Mouse (Mus musculus) ES-E14 (cell line): Measurements from ENCODE around the gene Cyld. TPM values are rescaled to one million over a fixed set of nuclear protein-coding genes. Genes with fewer than 3 reads are reported as not detected.

ENCODE experiments used
- DNase-seq: peaks from one replicate; pipeline ENCODE4 v3.0.0-alpha.2; 2013; ENCODE audit warnings: low read depth, low spot score
- H3K27ac ChIP-seq: 2 replicates; pipeline ENCODE4 v1.5.1; 2012; ENCODE audit warnings: low read depth, mild to moderate bottlenecking, low read length, moderate library complexity, mixed read lengths; ENCODE audit not compliant: poor library complexity, insufficient read depth, severe bottlenecking
- H3K36me3 ChIP-seq: 2 replicates; pipeline ENCODE4 v1.6.1; 2012; ENCODE audit warnings: mild to moderate bottlenecking, low read length, moderate library complexity, mixed read lengths; ENCODE audit not compliant: control insufficient read depth, poor library complexity, insufficient read depth, severe bottlenecking
- H3K4me1 ChIP-seq, 2 experiments: fragments of 150-350 bp in 1 of 2; sonication (generic) in 1 of 2; 2 replicates each; pipeline ENCODE4 v1.6.1; 2012; ENCODE audit warnings: low read length in 2 of 2, mild to moderate bottlenecking in 1 of 2, mixed read lengths in 1 of 2; ENCODE audit not compliant: control insufficient read depth in 2 of 2, insufficient read depth in 2 of 2, poor library complexity in 1 of 2
- H3K4me3 ChIP-seq, 2 experiments: fragments of 150-350 bp in 1 of 2; sonication (generic) in 1 of 2; 2 replicates each; pipeline ENCODE4 v1.5.1; 2012; ENCODE audit warnings: low read length in 2 of 2, low read depth in 1 of 2, mild to moderate bottlenecking in 1 of 2, mixed read lengths in 1 of 2; ENCODE audit not compliant: insufficient read depth in 1 of 2, poor library complexity in 1 of 2, severe bottlenecking in 1 of 2
- H3K9ac ChIP-seq: 2 replicates; pipeline ENCODE4 v1.6.1; 2012; ENCODE audit warnings: low read depth, mild to moderate bottlenecking, low read length, mixed read lengths; ENCODE audit not compliant: poor library complexity, insufficient read depth, severe bottlenecking
- H3K9me3 ChIP-seq: fragments of 150-350 bp; sonication (generic); 2 replicates; pipeline ENCODE4 v1.6.1; 2012; ENCODE audit warnings: low read depth, mild to moderate bottlenecking, low read length; ENCODE audit not compliant: control insufficient read depth, insufficient read depth
- CHD2 ChIP-seq: IDR thresholded peaks from 2 replicates; pipeline ENCODE4 v1.6.1; 2014; ENCODE audit warnings: mild to moderate bottlenecking, low read depth, low read length, inconsistent platforms
- HCFC1 ChIP-seq: IDR thresholded peaks from 2 replicates; pipeline ENCODE4 v1.6.1; 2012; ENCODE audit warnings: low read length, inconsistent platforms, borderline replicate concordance; ENCODE audit not compliant: insufficient read depth
- MAFK ChIP-seq: IDR thresholded peaks from 2 replicates; pipeline ENCODE4 v1.6.1; 2014; ENCODE audit warnings: mild to moderate bottlenecking, low read depth, low read length, inconsistent platforms; ENCODE audit not compliant: insufficient read depth
- ZC3H11A ChIP-seq: IDR thresholded peaks from 2 replicates; pipeline ENCODE4 v1.6.1; 2012; ENCODE audit warnings: low read depth, mild to moderate bottlenecking, inconsistent platforms, low read length, borderline replicate concordance
- ZNF384 ChIP-seq: IDR thresholded peaks from 2 replicates; pipeline ENCODE4 v1.6.1; 2012; ENCODE audit warnings: low read depth, low read length, inconsistent platforms
- in situ Hi-C, 2 experiments: fragments of 600-800 bp; cut with MboI; formaldehyde crosslinking; loops; one replicate each; pipeline ENCODE4 v1.15.1; 2025; ENCODE audit warnings: low sequenced_read_pairs in 2 of 2, inconsistent platforms in 1 of 2; ENCODE audit not compliant: unreplicated experiment in 2 of 2
- total RNA-seq: library from RNA; depleted of rRNA; stranded (reverse); fragments of 300-350 nt; gene quantifications from 2 replicates; pipeline ENCODE4 v1.2.3, GENCODE M21; 2012

Gene Cyld
- total RNA-seq, 1 experiment: 9.1 TPM

GRCm38 (mm10) chr8:88668400-88669086, 28.3 kb upstream of the Cyld start:
- Histone ChIP-seq H3K36me3 (no peaks in the 10 kb centered on the region), H3K9me3 (no peaks in the 10 kb centered on the region), H3K4me3 (no peak overlapping the region), H3K4me1 (no peaks in the 10 kb centered on the region), H3K9ac (no peak overlapping the region), H3K27ac (no peak overlapping the region)
- no peak for TF ChIP-seq ZNF384
- TF ChIP-seq HCFC1: no peak
- no peak for TF ChIP-seq CHD2
- no peak for TF ChIP-seq MAFK
- TF ChIP-seq ZC3H11A: no peak
- in situ Hi-C loops: no loop called here
- DNase-seq: no peak

- no peaks in the 10 kb centered on the region for H3K4me1 ChIP-seq
- H3K36me3 ChIP-seq: no peaks in the 10 kb centered on the region
- no peak overlapping the region for H3K9ac ChIP-seq
- no peak overlapping the region for H3K27ac ChIP-seq
- in situ Hi-C loops: no loop called here
- no peak overlapping the region for H3K4me3 ChIP-seq
- H3K9me3 ChIP-seq: no peaks in the 10 kb centered on the region
- DNase-seq: no peak
- TF ChIP-seq MAFK (no peak), ZC3H11A (no peak), CHD2 (no peak), ZNF384 (no peak), HCFC1 (no peak)
These were observed 26.0 kb upstream of the Cyld start for GRCm38 (mm10) chr8:88670782-88671181.

GRCm38 (mm10) chr8:88671575-88671974, 25.3 kb upstream of the Cyld start:
- H3K27ac ChIP-seq: no peak overlapping the region
- H3K36me3 ChIP-seq: no peaks in the 10 kb centered on the region
- no peak overlapping the region for H3K9ac ChIP-seq
- no peaks in the 10 kb centered on the region for H3K4me1 ChIP-seq
- DNase-seq: no peak
- H3K4me3 ChIP-seq: no peak overlapping the region
- in situ Hi-C loops: no loop called here
- no peaks in the 10 kb centered on the region for H3K9me3 ChIP-seq
- TF ChIP-seq HCFC1 (no peak), ZNF384 (no peak), ZC3H11A (no peak), MAFK (no peak), CHD2 (no peak)

- TF ChIP-seq CHD2: no peak
- no peak for TF ChIP-seq ZC3H11A
- Histone ChIP-seq H3K4me3 (no peak overlapping the region), H3K27ac (no peak overlapping the region), H3K9ac (no peak overlapping the region), H3K4me1 (no peaks in the 10 kb centered on the region), H3K36me3 (no peaks in the 10 kb centered on the region), H3K9me3 (no peaks in the 10 kb centered on the region)
- DNase-seq: no peak
- in situ Hi-C loops: no loop called here
These were observed 23.0 kb upstream of the Cyld start for GRCm38 (mm10) chr8:88673859-88674258.
